Mouse (Mus musculus): Measurements from ENCODE around the gene Tex19.1.

Tex19.1 gene

GRCm38 (mm10) chr11:121126395-121126794 is 19.5 kb upstream of the Tex19.1 start:
- ChIA-PET CTCF (interaction anchor here (0.5 to 1.9 kb wide), 44 partner anchors 9 to 757 kb away, joined by 3 to 13 read pairs (median 4); partner anchors contain the start of genes Cd7 (in 1 of the 4), Rac3 (in 1 of the 4), Tex19.1 (in 1 of the 4) and Tex19.2 (in 1 of the 4)), POLR2A (interaction anchor here (0.6 to 2.2 kb wide), 16 partner anchors 8 to 494 kb away, joined by 3 to 17 read pairs (median 3); partner anchors contain the start of genes Tex19.1 (in 3 of the 4) and Tex19.2 (in 1 of the 4))

DNA sequence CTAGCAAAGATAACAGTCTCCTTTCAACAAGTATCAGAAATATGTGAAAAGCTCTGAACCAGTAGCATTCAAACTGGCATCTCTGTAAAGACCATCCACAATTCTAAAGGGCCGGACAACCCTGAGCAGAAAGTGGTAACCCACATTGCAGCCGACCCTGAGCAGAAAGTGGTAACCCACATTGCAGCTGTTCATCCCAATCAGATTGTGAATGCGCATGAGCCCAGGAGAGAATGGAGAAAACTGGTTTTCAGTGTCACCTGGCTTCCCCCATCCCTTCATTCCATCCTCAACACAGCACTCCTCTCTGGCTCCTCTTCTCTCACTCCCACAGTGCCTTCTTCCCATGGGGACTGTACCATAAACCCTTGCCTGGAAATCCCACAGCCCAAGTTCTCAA is 18.5 kb upstream of the Tex19.1 start:
- ChIA-PET POLR2A (interaction anchor here in 1 of 4 experiments (1.3 kb wide), 1 partner anchor 18 kb away, joined by 3 read pairs; the partner anchor contains the start of gene Tex19.1), CTCF (no interaction called here)

DNA sequence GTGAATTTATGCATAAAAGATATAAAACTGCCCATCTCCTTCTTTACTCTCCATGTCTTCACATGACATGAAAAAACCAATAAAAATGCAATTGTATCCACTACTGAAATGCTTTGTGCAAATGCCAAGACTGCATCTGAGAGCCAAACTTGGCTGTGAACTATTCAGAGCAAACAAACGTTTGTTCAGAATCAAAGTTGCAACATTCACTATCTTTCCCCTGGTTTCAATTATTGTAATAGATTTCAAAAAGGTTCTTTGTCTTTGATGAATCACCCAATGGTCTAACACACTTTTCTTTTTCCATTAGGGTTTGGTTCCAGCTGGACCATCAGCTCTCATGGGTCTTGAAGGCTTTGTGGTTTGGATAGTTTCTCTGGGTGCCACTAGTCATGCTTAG is 16.3 kb upstream of the Tex19.1 start:
- ChIA-PET POLR2A (interaction anchor here in 2 of 4 experiments (1.2 to 3.2 kb wide), 3 partner anchors 9 to 17 kb away, joined by 3 to 16 read pairs (median 5); partner anchors contain the start of gene Tex19.1 (in 1 of the 2)), CTCF (no interaction called here)

DNA sequence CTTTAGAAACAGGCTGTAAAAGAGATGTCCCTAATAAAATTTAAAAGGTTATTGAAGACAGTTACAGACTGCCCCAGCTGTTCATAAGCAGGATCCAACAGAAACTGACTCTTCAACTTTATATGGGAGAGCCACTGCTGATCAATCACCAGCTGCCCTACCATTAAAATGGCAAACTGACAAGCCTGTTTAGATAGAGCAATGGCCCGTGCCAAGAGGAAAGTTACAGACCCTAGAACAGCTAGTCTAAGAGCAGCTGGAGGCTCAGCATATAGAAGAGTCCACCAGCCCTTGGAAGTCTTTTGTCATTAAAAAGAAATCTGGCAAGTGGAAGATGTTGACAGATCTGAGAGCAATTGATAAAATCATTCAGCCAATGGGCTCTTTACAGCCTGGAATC is 11.3 kb upstream of the Tex19.1 start:
- POLR2A ChIA-PET, result interaction anchor here in 1 of 4 experiments (2.0 kb wide), 1 partner anchor 12 kb away, joined by 5 read pairs; the partner anchor contains the start of gene Tex19.1

DNA sequence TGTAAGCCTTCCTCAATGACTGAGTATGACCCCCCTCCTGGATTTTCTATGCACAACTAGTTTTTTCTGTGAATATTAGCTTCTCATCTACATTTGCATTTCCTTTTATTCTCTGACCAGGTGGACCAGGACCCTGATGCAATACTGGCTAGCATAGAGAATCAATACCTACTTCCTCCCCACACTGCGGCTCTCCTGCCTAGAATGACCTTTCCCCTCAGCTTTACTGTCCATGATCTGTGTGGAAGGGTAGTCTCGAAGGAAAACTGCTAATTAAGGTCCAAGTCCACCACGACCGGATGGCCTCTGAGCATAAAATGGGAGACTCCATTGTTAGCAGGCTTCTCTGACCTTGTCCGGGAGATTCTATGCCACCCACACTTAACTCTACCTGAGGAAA is 8.3 kb upstream of the Tex19.1 start:
- CTCF ChIA-PET, result interaction anchor here in 1 of 4 experiments (2.0 kb wide), 1 partner anchor 84 kb away, joined by 5 read pairs; no protein-coding TSS in a partner anchor

More for the DNA sequence above, 11.3 kb upstream of the Tex19.1 start:
- CTCF ChIA-PET, result no interaction called here

GRCm38 (mm10) chr11:121138732-121139131 is 7.2 kb upstream of the Tex19.1 start:
- ChIA-PET POLR2A (interaction anchor here (0.8 to 3.3 kb wide), 12 partner anchors 8 to 188 kb away, joined by 3 to 22 read pairs (median 4); partner anchors contain the start of genes Tex19.1 (in 1 of the 4) and Tex19.2 (in 1 of the 4)), CTCF (interaction anchor here (0.6 to 2.2 kb wide), 11 partner anchors 12 to 418 kb away, joined by 3 to 7 read pairs (median 3); partner anchors contain the start of genes Narf (in 1 of the 4) and Tex19.2 (in 1 of the 4))

More for the DNA sequence above, 8.3 kb upstream of the Tex19.1 start:
- POLR2A ChIA-PET, result interaction anchor here in 2 of 4 experiments (1.1 to 3.3 kb wide), 2 partner anchors 9 kb away, joined by 6 to 22 read pairs; partner anchors contain the start of gene Tex19.1 (in 2 of the 2)

- ChIA-PET POLR2A (interaction anchor here in 2 of 4 experiments (1.6 to 6.1 kb wide), 3 partner anchors 12 to 499 kb away, joined by 3 to 82 read pairs (median 7); partner anchors contain the start of gene Pycr1 (in 1 of the 2)), CTCF (interaction anchor here in 1 of 4 experiments (1.1 kb wide), 1 partner anchor 17 kb away, joined by 6 read pairs; no protein-coding TSS in a partner anchor)
Measured at GRCm38 (mm10) chr11:121143325-121144015, 2.5 kb upstream of the Tex19.1 start.

DNA sequence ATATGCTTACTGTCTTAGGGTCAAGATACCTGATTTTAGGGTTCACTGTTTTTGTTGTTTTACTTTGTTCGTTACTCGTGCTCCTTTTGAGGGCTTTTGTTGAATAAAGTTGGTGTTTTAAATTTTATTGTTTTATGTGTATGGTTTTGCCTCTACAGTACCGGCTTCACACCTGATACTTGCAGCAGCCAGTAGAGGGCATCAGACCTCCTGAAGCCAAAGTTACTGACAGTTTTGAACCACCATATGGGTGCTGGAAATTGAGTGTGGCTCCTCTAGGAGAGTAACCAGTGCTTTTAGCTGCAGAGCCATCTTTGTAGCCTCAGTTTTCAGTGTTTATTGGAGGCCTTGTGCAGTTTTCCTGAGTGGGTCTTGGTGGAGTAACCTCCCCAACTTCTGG is 2.2 kb downstream of the Tex19.1 start:
- ChIA-PET POLR2A (interaction anchor here (0.5 to 6.1 kb wide), 29 partner anchors 7 to 576 kb away, joined by 3 to 82 read pairs (median 12); partner anchors contain the start of genes Tex19.2 (in 2 of the 4), Uts2r (in 2 of the 4), Ccdc57 (in 1 of the 4) and Csnk1d (in 1 of the 4)), CTCF (interaction anchor here in 2 of 4 experiments (0.7 to 1.5 kb wide), 2 partner anchors 28 to 56 kb away, joined by 3 read pairs; partner anchors contain the start of gene Hexdc (in 1 of the 2))

GRCm38 (mm10) chr11:121154203-121154602 is 8.3 kb downstream of the Tex19.1 start:
- POLR2A ChIA-PET, result interaction anchor here (0.6 to 5.7 kb wide), 10 partner anchors 8 to 197 kb away, joined by 3 to 82 read pairs (median 8); partner anchors contain the start of gene Tex19.1 (in 4 of the 4)
- CTCF ChIA-PET, result interaction anchor here in 3 of 4 experiments (0.5 to 1.5 kb wide), 6 partner anchors 8 to 298 kb away, joined by 3 to 8 read pairs (median 3); partner anchors contain the start of genes Tex19.1 (in 2 of the 3) and Wdr45b (in 1 of the 3)

- POLR2A ChIA-PET, result interaction anchor here in 3 of 4 experiments (0.8 to 5.7 kb wide), 13 partner anchors 8 to 304 kb away, joined by 3 to 82 read pairs (median 3); partner anchors contain the start of genes Tex19.1 (in 3 of the 3), Cybc1 (in 1 of the 3), Foxk2 (in 1 of the 3) and Narf (in 1 of the 3)
Measured at GRCm38 (mm10) chr11:121156411-121156891, 10.5 kb downstream of the Tex19.1 start.

GRCm38 (mm10) chr11:121159971-121160370 is 14.0 kb downstream of the Tex19.1 start, which contains the start of gene Uts2r:
Uts2r (plus strand) TSS chr11:121160271.
- POLR2A ChIA-PET, result interaction anchor here in 3 of 4 experiments (1.1 to 3.8 kb wide), 6 partner anchors 9 to 228 kb away, joined by 3 to 24 read pairs (median 8); partner anchors contain the start of genes Tex19.1 (in 3 of the 3) and Rab40b (in 1 of the 3)
- CTCF ChIA-PET, result interaction anchor here in 2 of 4 experiments (0.7 to 1.3 kb wide), 2 partner anchors 16 to 107 kb away, joined by 3 read pairs; no protein-coding TSS in a partner anchor

More at GRCm38 (mm10) chr11:121156411-121156891, 10.5 kb downstream of the Tex19.1 start:
- CTCF ChIA-PET, result interaction anchor here in 3 of 4 experiments (0.6 to 3.4 kb wide), 6 partner anchors 11 to 206 kb away, joined by 3 to 12 read pairs (median 3); partner anchors contain the start of gene Tex19.1 (in 1 of the 3)

GRCm38 (mm10) chr11:121160636-121161346 is 14.8 kb downstream of the Tex19.1 start:
- CTCF ChIA-PET, result interaction anchor here in 2 of 4 experiments (1.3 to 2.1 kb wide), 2 partner anchors 15 to 16 kb away, joined by 3 to 8 read pairs; no protein-coding TSS in a partner anchor
- POLR2A ChIA-PET, result interaction anchor here in 3 of 4 experiments (0.6 to 3.8 kb wide), 8 partner anchors 9 to 950 kb away, joined by 3 to 24 read pairs (median 3); partner anchors contain the start of gene Tex19.1 (in 3 of the 3)

- POLR2A ChIA-PET, result interaction anchor here in 2 of 4 experiments (0.9 to 3.2 kb wide), 2 partner anchors 17 kb away, joined by 3 to 9 read pairs; partner anchors contain the start of gene Tex19.1 (in 2 of the 2)
- CTCF ChIA-PET, result interaction anchor here in 2 of 4 experiments (0.9 to 2.8 kb wide), 2 partner anchors 11 to 12 kb away, joined by 3 to 14 read pairs; no protein-coding TSS in a partner anchor
Measured at GRCm38 (mm10) chr11:121163751-121164150, 17.8 kb downstream of the Tex19.1 start.

DNA sequence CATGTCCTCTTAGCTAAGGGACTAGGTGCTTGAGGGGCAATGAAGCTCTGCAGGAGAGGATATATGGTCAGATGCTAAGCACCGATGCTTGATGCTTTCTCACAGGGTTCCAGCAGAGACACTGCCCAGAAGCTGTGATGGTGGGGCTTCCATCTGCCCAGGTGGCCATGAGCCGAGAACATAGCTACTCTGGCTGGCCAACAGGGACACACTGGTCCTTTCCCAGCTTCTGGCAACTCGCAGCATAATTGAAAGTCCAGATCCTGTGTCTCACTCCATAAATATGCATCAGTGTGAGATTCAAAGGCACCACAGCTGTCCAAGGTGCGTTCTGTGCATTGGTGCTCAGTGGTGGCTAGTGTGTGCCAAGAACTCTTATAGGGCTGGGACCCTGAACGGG is 27.3 kb downstream of the Tex19.1 start:
- ChIA-PET POLR2A (interaction anchor here in 2 of 4 experiments (0.6 to 1.3 kb wide), 3 partner anchors 14 to 206 kb away, joined by 3 read pairs; no protein-coding TSS in a partner anchor), CTCF (interaction anchor here in 2 of 4 experiments (0.9 to 1.0 kb wide), 2 partner anchors 19 to 27 kb away, joined by 3 read pairs; partner anchors contain the start of gene Tex19.1 (in 1 of the 2))

DNA sequence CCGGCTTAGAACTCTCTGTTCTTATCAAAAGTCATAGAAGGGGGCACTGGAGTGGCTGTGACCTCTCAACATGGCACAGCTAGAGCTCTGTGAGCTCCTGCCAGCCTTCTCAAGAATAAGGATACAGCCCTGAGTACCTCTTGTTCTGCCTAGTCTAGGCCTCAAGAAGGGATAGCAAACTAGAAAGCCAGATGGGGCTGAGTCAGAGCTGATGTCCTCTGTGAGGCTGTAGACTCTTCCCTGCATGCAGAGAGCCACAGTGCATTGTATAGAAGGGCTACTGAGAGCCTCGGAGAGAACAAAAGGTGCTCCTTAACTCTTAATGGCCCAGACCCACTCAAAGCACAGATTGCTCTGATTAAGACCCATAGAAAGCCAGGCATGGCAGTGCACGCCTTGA is 28.3 kb downstream of the Tex19.1 start:
- POLR2A ChIA-PET, result interaction anchor here in 2 of 4 experiments (1.0 to 2.1 kb wide), 4 partner anchors 13 to 62 kb away, joined by 3 to 6 read pairs (median 4); partner anchors contain the start of genes Narf (in 1 of the 2) and Tex19.1 (in 1 of the 2)

More for the DNA sequence above, 28.3 kb downstream of the Tex19.1 start:
- CTCF ChIA-PET, result interaction anchor here in 2 of 4 experiments (1.0 to 2.9 kb wide), 2 partner anchors 9 to 28 kb away, joined by 3 to 14 read pairs; partner anchors contain the start of gene Tex19.1 (in 1 of the 2)

Data from embryonic stem cell, embryonic (primary cell).